Mouse (Mus musculus) limb, embryonic 12.5 days (tissue): Measurements from ENCODE around the gene Tbc1d9. TPM values are rescaled to one million over a fixed set of nuclear protein-coding genes. Genes with fewer than 3 reads are reported as not detected.

Experiments used
- ATAC-seq: fragments of 200-750 bp; cut with Nextera tagmentation; 2 replicates; pipeline ENCODE4 v1.8.0; 2017; ENCODE audit warnings: low read depth, moderate TSS enrichment; ENCODE audit not compliant: insufficient number of reproducible peaks, insufficient read depth, low FRiP score, low TSS enrichment
- H3K27ac ChIP-seq: fragments of 300-500 bp; sonication (generic); 2 replicates; pipeline ENCODE4 v1.5.1; 2016; ENCODE audit warnings: mild to moderate bottlenecking, moderate library complexity
- H3K27me3 ChIP-seq: fragments of 300-500 bp; sonication (generic); 2 replicates; pipeline ENCODE4 v1.6.1; 2016; ENCODE audit warnings: mild to moderate bottlenecking, moderate library complexity
- H3K36me3 ChIP-seq: fragments of 300-500 bp; sonication (generic); 2 replicates; pipeline ENCODE4 v1.6.1; 2016; ENCODE audit warnings: mild to moderate bottlenecking, moderate library complexity
- H3K4me1 ChIP-seq: fragments of 300-500 bp; sonication (generic); replicated peaks from 2 replicates; pipeline ENCODE4 v1.6.1; 2016
- H3K4me2 ChIP-seq: fragments of 300-500 bp; sonication (generic); 2 replicates; pipeline ENCODE4 v1.6.1; 2016; ENCODE audit warnings: mild to moderate bottlenecking, moderate library complexity
- H3K4me3 ChIP-seq: fragments of 300-500 bp; sonication (generic); replicated peaks from 2 replicates; pipeline ENCODE4 v1.5.1; 2016; ENCODE audit warnings: mild to moderate bottlenecking
- H3K9ac ChIP-seq: fragments of 300-500 bp; sonication (generic); replicated peaks from 2 replicates; pipeline ENCODE4 v1.6.1; 2016; ENCODE audit warnings: mild to moderate bottlenecking, moderate library complexity
- H3K9me3 ChIP-seq: fragments of 300-500 bp; sonication (generic); 2 replicates; pipeline ENCODE4 v1.6.1; 2016; ENCODE audit warnings: mild to moderate bottlenecking, moderate library complexity
- WGBS: fragments of 180-500 bp; shearing (Covaris S2); methylation state at CpG from one replicate; pipeline ENCODE4 v1.1.7; 2016; 5-methylcytosine and 5-hydroxymethylcytosine counted together
- polyA plus RNA-seq: library from polyadenylated mRNA; unstranded; fragments of >200 nt; fragmentation: Nextera tagmentation; extraction: Ambion mirVana; gene quantifications from 2 replicates; pipeline ENCODE4 v1.2.1, GENCODE M21; 2016

The Tbc1d9 gene
- polyA plus RNA-seq, 1 experiment from 2014 or later = 1.7 TPM

DNA sequence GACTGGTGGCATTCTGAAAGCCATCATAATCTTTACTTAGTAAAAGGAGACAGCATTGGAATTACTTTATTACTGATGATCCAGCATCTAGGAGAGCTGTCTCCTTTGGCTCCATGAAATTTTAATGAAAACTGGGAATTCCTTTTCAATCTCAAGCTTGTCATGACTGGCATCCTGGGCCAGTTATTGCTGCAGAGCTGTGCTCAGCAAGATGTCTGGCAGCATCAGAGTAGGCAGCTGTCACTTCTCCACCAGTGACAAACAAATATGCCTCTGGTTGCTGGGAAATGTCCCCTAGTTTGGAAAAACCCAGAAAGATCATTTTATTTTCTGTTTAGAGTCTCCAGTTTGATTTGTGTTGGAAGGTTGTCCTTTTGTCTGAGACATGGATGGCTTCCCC, 74.2 kb downstream of the Tbc1d9 start:
- no peak for ATAC-seq
- no peak overlapping the region for H3K4me3 ChIP-seq

DNA sequence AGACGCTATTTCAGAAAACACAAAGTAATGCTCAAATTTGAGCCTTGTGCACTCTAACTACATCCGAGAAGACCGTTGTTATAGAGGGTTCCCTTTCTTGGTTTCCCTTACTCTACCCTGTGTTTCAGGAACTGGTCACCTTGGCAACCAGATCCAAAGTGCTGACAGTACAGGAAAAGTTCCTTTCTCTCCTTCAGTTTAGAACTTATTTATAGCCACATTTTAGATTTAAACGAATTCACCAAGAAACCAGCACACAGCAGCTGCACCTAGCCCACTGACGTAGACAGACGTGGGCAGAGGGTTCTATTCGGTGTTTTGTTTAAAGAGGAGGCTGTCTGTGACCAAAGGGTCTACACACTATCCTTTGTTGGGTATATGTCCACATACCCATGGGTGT, 79.0 kb downstream of the Tbc1d9 start:
- 90% methylated on average over 7 of the region's 7 CpGs for WGBS
- no peak overlapping the region for H3K4me2 ChIP-seq
- no peaks in the 10 kb centered on the region for H3K4me1 ChIP-seq
- no peaks in the 10 kb centered on the region for H3K36me3 ChIP-seq
- no peak for ATAC-seq
- no peak overlapping the region for H3K4me3 ChIP-seq
- no peak overlapping the region for H3K27ac ChIP-seq
- H3K9me3 ChIP-seq = no peaks in the 10 kb centered on the region
- H3K27me3 ChIP-seq = no peaks in the 10 kb centered on the region
- no peak overlapping the region for H3K9ac ChIP-seq

More for the DNA sequence above, 74.2 kb downstream of the Tbc1d9 start:
- Histone ChIP-seq H3K27me3 (no peaks in the 10 kb centered on the region), H3K4me1 (no peaks in the 10 kb centered on the region), H3K9me3 (no peaks in the 10 kb centered on the region), H3K27ac (no peak overlapping the region), H3K9ac (no peak overlapping the region), H3K36me3 (0 out of 2 replicates have a peak, but pooled peaks cover under 1% of the 10 kb centered on the region), H3K4me2 (no peak overlapping the region)

DNA sequence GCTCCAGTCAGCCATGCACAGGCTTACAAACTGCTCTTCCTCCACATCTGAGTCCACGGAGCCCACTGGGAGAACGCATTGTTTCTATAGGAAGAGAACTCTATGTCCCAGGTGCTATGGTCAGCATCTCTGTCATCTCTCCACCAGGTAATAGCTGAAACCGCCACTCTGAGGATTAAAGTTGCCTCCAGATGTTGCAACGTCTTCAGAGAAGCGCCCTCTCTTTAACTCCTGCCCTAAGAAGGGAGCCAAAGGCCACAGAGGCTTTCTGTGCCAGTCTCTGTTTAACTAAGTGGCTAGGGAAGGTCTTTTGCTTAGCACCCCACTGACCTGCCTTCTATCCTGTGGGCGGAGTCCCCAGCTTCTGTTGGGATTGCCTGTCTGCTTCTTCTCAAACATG, 85.7 kb downstream of the Tbc1d9 start:
- Histone ChIP-seq H3K4me2 (no peak overlapping the region), H3K36me3 (peaks cover 13% of the 10 kb centered on the region; the same call in 1 of the 2 replicates), H3K27ac (no peak overlapping the region), H3K27me3 (no peaks in the 10 kb centered on the region), H3K4me3 (no peak overlapping the region), H3K4me1 (no peaks in the 10 kb centered on the region), H3K9ac (no peak overlapping the region), H3K9me3 (no peaks in the 10 kb centered on the region)
- no peak for ATAC-seq
- WGBS = 88% methylated on average over 6 of the region's 6 CpGs

DNA sequence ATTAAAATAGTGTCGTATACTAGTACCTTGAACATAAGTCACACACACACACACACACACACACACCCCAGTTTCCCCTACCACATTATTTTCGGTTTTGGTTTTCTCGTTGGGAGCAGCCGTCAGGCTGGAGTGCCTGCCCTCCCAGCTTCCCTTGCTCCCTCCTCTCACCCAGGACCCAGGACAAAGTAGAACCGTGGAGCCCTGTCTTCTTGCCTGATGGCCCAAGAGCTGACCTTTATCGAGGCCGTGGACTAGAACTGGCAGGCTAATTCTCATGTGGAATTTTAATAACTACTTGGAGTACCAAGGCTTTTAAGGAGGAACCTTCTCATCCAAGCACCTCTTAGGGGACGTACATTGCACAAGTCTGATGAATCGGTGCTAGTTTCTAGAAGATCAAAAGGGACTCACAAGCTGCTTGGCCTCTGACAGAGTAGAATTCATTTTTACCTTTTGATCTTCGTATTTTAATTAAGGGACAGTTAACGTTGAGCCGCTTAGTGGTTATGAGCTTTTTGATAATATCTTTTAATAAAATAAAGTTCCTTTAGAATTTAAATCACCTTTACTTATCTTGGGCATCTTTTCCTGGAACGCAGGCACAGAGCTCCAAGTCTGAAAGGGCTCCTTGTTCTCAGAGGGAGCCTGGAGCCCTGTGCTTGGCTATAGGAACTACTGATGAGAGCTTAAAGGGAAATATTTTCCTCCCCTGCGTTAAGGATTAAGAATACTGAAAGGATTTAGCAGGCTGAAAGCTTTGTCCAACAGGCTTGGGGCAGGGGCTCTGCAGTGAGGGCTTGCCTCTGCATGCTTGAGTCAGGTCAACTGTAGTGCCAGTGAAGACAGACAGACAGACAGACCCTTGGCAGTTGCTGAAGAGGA, 86.5 kb downstream of the Tbc1d9 start:
- WGBS = 60% methylated on average over 14 of the region's 14 CpGs
- Histone ChIP-seq H3K27me3 (no peaks in the 10 kb centered on the region), H3K9ac (no peak overlapping the region), H3K36me3 (peaks cover 13% of the 10 kb centered on the region; the same call in 1 of the 2 replicates), H3K4me2 (no peak overlapping the region), H3K9me3 (no peaks in the 10 kb centered on the region), H3K27ac (0 out of 2 replicates have a peak overlapping the region, but pooled peaks have one; percentile 42), H3K4me1 (no peaks in the 10 kb centered on the region), H3K4me3 (no peak overlapping the region)
- ATAC-seq = no peak

DNA sequence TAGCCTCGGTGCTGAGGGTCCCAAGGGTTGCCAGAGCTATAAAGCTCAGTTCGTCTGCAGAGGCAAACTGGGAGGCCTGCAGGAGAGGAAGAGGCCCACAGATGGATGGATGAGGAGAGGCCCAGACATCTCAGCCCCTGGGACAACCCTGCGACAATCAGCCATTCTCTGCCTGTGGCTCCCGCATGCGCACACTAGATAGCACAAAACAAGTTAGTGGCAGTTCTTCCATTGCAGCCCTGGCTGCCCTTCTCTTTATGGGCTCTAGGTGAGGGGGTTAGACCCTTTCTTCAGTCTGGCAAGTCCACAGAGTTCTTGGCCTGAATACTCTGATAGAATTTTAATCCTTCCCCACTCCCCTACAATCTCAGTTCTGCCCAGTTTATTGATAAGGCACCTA, 87.6 kb downstream of the Tbc1d9 start:
- no peak overlapping the region for H3K9ac ChIP-seq
- H3K4me3 ChIP-seq = no peak overlapping the region
- no peaks in the 10 kb centered on the region for H3K9me3 ChIP-seq
- no peak overlapping the region for H3K4me2 ChIP-seq
- no peaks in the 10 kb centered on the region for H3K4me1 ChIP-seq
- peaks cover 13% of the 10 kb centered on the region; the same call in 1 of the 2 replicates for H3K36me3 ChIP-seq
- no peak for ATAC-seq
- H3K27me3 ChIP-seq = no peaks in the 10 kb centered on the region
- no peak overlapping the region for H3K27ac ChIP-seq
- 83% methylated on average over 5 of the region's 5 CpGs for WGBS

DNA sequence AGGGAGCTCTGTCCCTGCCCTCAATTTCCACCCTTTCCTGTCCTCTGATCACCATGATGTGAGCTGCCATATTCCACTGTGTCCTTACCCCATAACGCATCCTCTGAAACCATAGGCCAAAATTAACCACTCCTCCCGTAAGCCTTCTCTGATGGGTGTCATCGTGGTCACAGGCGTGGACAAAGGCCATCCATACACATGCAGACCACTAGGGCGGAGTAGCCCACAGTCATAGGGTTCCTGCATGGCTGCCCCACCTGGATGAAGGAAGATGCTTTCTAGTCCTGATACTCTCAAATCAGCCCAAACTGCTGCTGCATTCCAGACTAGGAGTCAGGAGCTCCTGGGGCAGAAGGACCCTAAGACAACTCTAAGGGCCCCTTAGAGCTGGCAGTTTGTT, 92.5 kb downstream of the Tbc1d9 start:
- no peaks in the 10 kb centered on the region for H3K9me3 ChIP-seq

DNA sequence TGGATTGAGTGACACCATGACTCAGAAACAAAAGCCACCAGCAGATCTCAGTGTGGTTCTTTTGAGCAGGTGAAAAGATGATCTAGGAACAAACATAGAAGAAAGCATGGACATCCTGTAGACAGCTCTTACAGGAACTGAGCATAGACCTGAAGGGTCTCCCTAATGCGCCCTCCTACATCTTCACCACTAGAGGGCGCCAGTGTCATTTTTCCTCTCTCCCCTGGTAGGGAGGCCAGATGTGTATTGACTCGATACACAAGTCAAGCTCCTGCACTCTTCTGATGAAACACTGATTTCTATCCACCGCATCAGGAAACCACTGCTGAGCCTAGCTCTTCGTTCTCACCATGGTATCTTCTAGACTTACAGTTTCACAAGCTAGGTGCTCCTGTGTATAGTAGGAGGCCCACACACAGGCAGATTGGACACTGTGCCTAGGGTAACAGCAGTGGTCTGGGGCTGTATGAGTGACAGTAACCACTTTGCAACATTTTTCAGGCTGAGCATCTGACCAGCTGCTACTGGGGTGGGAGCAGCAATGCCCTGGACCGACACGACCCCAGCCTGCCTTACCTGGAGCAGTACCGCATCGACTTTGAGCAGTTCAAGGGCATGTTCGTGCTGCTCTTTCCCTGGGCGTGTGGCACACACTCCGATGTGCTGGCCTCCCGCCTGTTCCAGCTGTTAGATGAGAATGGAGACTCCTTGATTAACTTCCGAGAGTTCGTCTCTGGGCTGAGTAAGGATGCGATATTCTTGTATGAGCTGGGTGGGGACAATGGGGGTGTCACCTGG, 95.5 kb downstream of the Tbc1d9 start:
- H3K4me2 ChIP-seq = no peak overlapping the region
- no peaks in the 10 kb centered on the region for H3K4me1 ChIP-seq
- 73% methylated on average over 16 of the region's 16 CpGs for WGBS
- H3K36me3 ChIP-seq = peaks cover 4% of the 10 kb centered on the region; the same call in 1 of the 2 replicates
- no peak overlapping the region for H3K27ac ChIP-seq
- no peak overlapping the region for H3K9ac ChIP-seq
- H3K4me3 ChIP-seq = no peak overlapping the region
- H3K9me3 ChIP-seq = no peaks in the 10 kb centered on the region
- ATAC-seq = peak; percentile 66
- no peaks in the 10 kb centered on the region for H3K27me3 ChIP-seq

More for the DNA sequence above, 92.5 kb downstream of the Tbc1d9 start:
- no peak for ATAC-seq
- H3K4me3 ChIP-seq = no peak overlapping the region
- no peak overlapping the region for H3K9ac ChIP-seq
- H3K36me3 ChIP-seq = peaks cover 9% of the 10 kb centered on the region; the same call in 1 of the 2 replicates
- no peak overlapping the region for H3K4me2 ChIP-seq
- WGBS = 91% methylated on average over 5 of the region's 5 CpGs
- H3K27me3 ChIP-seq = no peaks in the 10 kb centered on the region
- H3K27ac ChIP-seq = no peak overlapping the region
- H3K4me1 ChIP-seq = no peaks in the 10 kb centered on the region

DNA sequence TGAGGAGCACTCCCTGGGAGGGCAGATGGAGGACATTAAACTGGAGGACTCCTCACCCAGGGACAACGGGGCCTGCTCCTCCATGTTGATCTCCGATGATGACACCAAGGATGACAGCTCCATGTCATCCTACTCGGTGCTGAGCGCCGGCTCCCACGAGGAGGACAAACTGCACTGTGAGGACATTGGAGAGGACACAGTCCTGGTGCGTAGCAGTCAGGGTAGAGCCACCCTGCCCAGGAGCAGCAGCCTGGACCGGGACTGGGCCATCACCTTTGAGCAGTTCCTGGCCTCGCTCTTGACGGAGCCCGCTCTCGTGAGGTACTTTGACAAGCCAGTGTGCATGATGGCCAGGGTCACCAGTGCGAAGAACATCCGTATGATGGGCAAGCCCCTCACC, 106.0 kb downstream of the Tbc1d9 start:
- ATAC-seq = no peak
- no peak overlapping the region for H3K9ac ChIP-seq
- peaks cover 8% of the 10 kb centered on the region for H3K4me1 ChIP-seq
- H3K27ac ChIP-seq = no peak overlapping the region
- no peak overlapping the region for H3K4me2 ChIP-seq
- H3K27me3 ChIP-seq = no peaks in the 10 kb centered on the region
- no peak overlapping the region for H3K4me3 ChIP-seq
- WGBS = 95% methylated on average over 14 of the region's 14 CpGs
- H3K36me3 ChIP-seq = peaks cover 6% of the 10 kb centered on the region; the same call in 1 of the 2 replicates
- H3K9me3 ChIP-seq = no peaks in the 10 kb centered on the region

DNA sequence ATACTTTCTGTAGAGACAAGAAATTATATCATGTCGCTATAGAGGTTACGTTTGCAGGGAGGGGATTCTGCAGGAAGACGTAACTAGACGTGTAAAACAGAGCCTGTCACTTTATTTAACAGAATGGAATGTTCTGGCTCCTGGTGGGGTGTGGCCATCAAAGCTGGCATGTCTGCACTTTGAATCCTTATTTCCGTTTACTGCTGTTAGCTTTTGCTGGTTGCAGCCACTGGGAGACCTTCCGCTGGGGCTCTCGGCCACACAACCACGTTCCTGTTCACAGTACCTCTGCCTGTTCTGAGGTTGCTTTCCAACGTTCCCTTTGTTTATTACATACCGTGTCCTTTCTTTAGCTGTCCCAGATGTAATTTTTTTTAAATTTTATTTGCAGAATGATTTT, 107.3 kb downstream of the Tbc1d9 start:
- no peak for ATAC-seq
- no peak overlapping the region for H3K4me3 ChIP-seq
- H3K27ac ChIP-seq = no peak overlapping the region
- no peak overlapping the region for H3K4me2 ChIP-seq
- peaks cover 8% of the 10 kb centered on the region for H3K4me1 ChIP-seq
- WGBS = 74% methylated on average over 10 of the region's 10 CpGs
- no peaks in the 10 kb centered on the region for H3K27me3 ChIP-seq
- H3K9ac ChIP-seq = no peak overlapping the region
- peaks cover 5% of the 10 kb centered on the region; the same call in 1 of the 2 replicates for H3K36me3 ChIP-seq
- no peaks in the 10 kb centered on the region for H3K9me3 ChIP-seq

DNA sequence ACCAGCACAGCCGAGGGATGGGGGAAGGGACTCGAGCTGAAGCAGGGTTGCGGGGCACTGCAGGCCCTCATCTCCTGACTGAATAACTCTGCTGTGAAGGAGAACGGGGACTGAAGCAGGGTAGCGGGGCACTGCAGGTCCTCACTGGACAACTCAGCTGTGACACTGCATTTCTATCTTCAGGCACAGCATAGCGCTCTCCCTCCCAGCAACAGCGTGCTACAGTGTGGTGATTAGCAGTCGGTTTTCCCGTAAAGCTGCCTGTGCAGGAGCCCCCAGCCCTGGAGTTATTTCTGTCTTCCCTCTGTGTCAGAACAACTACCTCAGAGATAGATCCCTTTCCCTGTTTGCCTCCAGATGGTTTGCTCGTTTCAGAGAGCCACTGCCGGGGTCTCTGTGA, 109.3 kb downstream of the Tbc1d9 start:
- Histone ChIP-seq H3K4me3 (no peak overlapping the region), H3K4me2 (0 out of 2 replicates have a peak overlapping the region, but pooled peaks have one; percentile 8), H3K27me3 (no peaks in the 10 kb centered on the region), H3K9me3 (no peaks in the 10 kb centered on the region), H3K27ac (0 out of 2 replicates have a peak overlapping the region, but pooled peaks have one; percentile 41), H3K36me3 (peaks cover 5% of the 10 kb centered on the region; the same call in 1 of the 2 replicates), H3K9ac (no peak overlapping the region), H3K4me1 (peaks cover 8% of the 10 kb centered on the region)
- 48% methylated on average over 11 of the region's 11 CpGs for WGBS
- ATAC-seq = peak; percentile 85

DNA sequence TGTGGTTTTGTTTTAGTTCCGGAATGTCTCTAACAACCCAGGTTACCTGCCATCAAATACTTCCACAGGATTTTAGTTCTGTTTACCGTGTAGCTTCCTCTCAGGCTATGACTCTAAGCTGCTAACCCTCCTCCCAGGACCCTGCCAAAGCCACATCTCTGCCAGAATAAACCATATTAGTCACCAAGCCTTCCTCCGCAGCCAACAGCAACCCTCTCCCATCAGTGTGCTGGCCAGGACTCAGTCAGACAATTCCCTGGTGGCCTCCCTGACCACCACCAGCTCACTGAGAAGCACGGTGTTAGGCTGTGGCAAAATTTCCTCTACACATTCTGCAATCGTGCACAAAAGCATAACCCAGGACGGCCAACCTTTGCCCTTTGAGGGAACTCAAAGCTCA, 113.3 kb downstream of the Tbc1d9 start:
- Histone ChIP-seq H3K9ac (no peak overlapping the region), H3K4me1 (peaks cover 8% of the 10 kb centered on the region), H3K9me3 (no peaks in the 10 kb centered on the region), H3K36me3 (no peaks in the 10 kb centered on the region), H3K4me2 (no peak overlapping the region), H3K27ac (no peak overlapping the region), H3K27me3 (no peaks in the 10 kb centered on the region), H3K4me3 (no peak overlapping the region)
- 87% methylated on average over 6 of the region's 6 CpGs for WGBS
- ATAC-seq = no peak
